Mouse (Mus musculus) midbrain, embryonic 14.5 days (tissue): Measurements from ENCODE around the gene Hoxd13. TPM values are rescaled to one million over a fixed set of nuclear protein-coding genes. Genes with fewer than 3 reads are reported as not detected.

Experiments used
- ATAC-seq: fragments of 200-750 bp; cut with Nextera tagmentation; 2 replicates; pipeline ENCODE4 v1.8.0; 2017; ENCODE audit warnings: moderate number of reproducible peaks, moderate library complexity; ENCODE audit not compliant: low FRiP score, low TSS enrichment
- DNase-seq: peaks from one replicate; pipeline ENCODE4 v3.0.0-alpha.2; 2015
- H3K27ac ChIP-seq: fragments of 300-500 bp; sonication (generic); replicated peaks from 2 replicates; pipeline ENCODE4 v1.5.1; 2014; ENCODE audit warnings: mild to moderate bottlenecking, low read depth, low read length, moderate library complexity
- H3K27me3 ChIP-seq: fragments of 300-500 bp; sonication (generic); 2 replicates; pipeline ENCODE4 v1.6.1; 2014; ENCODE audit warnings: low read length, control low read depth, mixed read lengths; ENCODE audit not compliant: control insufficient read depth, insufficient read depth
- H3K36me3 ChIP-seq: fragments of 300-500 bp; sonication (generic); 2 replicates; pipeline ENCODE4 v1.6.1; 2014; ENCODE audit warnings: low read length, control low read depth; ENCODE audit not compliant: control insufficient read depth, insufficient read depth
- H3K4me1 ChIP-seq: fragments of 300-500 bp; sonication (generic); 2 replicates; pipeline ENCODE4 v1.6.1; 2014; ENCODE audit warnings: mild to moderate bottlenecking, antibody characterized with exemption, low read length, control low read depth; ENCODE audit not compliant: control insufficient read depth, insufficient read depth
- H3K4me2 ChIP-seq: fragments of 300-500 bp; sonication (generic); 2 replicates; pipeline ENCODE4 v1.6.1; 2014; ENCODE audit warnings: mild to moderate bottlenecking, low read length, moderate library complexity
- H3K4me3 ChIP-seq: fragments of 300-500 bp; sonication (generic); replicated peaks from 2 replicates; pipeline ENCODE4 v1.5.1; 2014; ENCODE audit warnings: low read depth, low read length
- H3K9ac ChIP-seq: fragments of 300-500 bp; sonication (generic); replicated peaks from 2 replicates; pipeline ENCODE4 v1.6.1; 2014; ENCODE audit warnings: mild to moderate bottlenecking, low read length, moderate library complexity
- H3K9me3 ChIP-seq: fragments of 300-500 bp; sonication (generic); 2 replicates; pipeline ENCODE4 v1.6.1; 2016; ENCODE audit warnings: low read length, control low read depth, mixed read lengths; ENCODE audit not compliant: control insufficient read depth
- WGBS: fragments of 180-500 bp; shearing (Covaris S2); extraction: QIAGEN DNeasy Blood & Tissue Kit; methylation state at CpG from one replicate; pipeline ENCODE4 v1.1.7; 2014; 5-methylcytosine and 5-hydroxymethylcytosine counted together
- polyA plus RNA-seq: library from polyadenylated mRNA; unstranded; fragments of >200 nt; fragmentation: Nextera tagmentation; extraction: Ambion mirVana; gene quantifications from 2 replicates; pipeline ENCODE4 v1.2.1, GENCODE M21; 2014

Hoxd13 gene
- polyA plus RNA-seq, 1 experiment from 2014 or later: 0.11 TPM

- Histone ChIP-seq H3K27ac (no peak overlapping the region), H3K4me3 (no peak overlapping the region), H3K27me3 (peaks cover 99% of the 10 kb centered on the region), H3K9me3 (no peaks in the 10 kb centered on the region), H3K4me1 (0 out of 2 replicates have a peak, but pooled peaks cover 4% of the 10 kb centered on the region), H3K9ac (no peak overlapping the region), H3K36me3 (no peaks in the 10 kb centered on the region), H3K4me2 (no peak overlapping the region)
- ATAC-seq: no peak
- WGBS: 2% methylated on average over 21 of the region's 21 CpGs
- DNase-seq: no peak
Measured at GRCm38 (mm10) chr2:74680561-74681398, 12.7 kb downstream of the Hoxd13 start.

GRCm38 (mm10) chr2:74681594-74682531 lies 13.8 kb downstream of the Hoxd13 start:
- ATAC-seq: 0 out of 2 replicates have a peak, but pooled peaks have one; percentile 14

GRCm38 (mm10) chr2:74682796-74683195 lies 14.7 kb downstream of the Hoxd13 start:
- DNase-seq (no peak), ATAC-seq (no peak)
- H3K27ac ChIP-seq: no peak overlapping the region
- 0 out of 2 replicates have a peak overlapping the region, but pooled peaks have one; percentile 8 for H3K4me3 ChIP-seq
- H3K9me3 ChIP-seq: no peaks in the 10 kb centered on the region
- H3K4me1 ChIP-seq: 0 out of 2 replicates have a peak, but pooled peaks cover 4% of the 10 kb centered on the region
- H3K4me2 ChIP-seq: no peak overlapping the region
- H3K36me3 ChIP-seq: no peaks in the 10 kb centered on the region
- H3K27me3 ChIP-seq: peaks cover 98% of the 10 kb centered on the region
- H3K9ac ChIP-seq: no peak overlapping the region
- under 1% methylated on average over 49 of the region's 51 CpGs for WGBS

More at GRCm38 (mm10) chr2:74681594-74682531, 13.8 kb downstream of the Hoxd13 start:
- Histone ChIP-seq H3K9ac (no peak overlapping the region), H3K27ac (no peak overlapping the region), H3K27me3 (peaks cover 98% of the 10 kb centered on the region), H3K9me3 (no peaks in the 10 kb centered on the region), H3K36me3 (no peaks in the 10 kb centered on the region), H3K4me2 (no peak overlapping the region), H3K4me1 (0 out of 2 replicates have a peak, but pooled peaks cover 4% of the 10 kb centered on the region), H3K4me3 (peak overlapping the region; percentile 8; the same call in 1 of the 2 replicates)
- DNase-seq: no peak
- WGBS: 1% methylated on average over 75 of the region's 78 CpGs

DNA sequence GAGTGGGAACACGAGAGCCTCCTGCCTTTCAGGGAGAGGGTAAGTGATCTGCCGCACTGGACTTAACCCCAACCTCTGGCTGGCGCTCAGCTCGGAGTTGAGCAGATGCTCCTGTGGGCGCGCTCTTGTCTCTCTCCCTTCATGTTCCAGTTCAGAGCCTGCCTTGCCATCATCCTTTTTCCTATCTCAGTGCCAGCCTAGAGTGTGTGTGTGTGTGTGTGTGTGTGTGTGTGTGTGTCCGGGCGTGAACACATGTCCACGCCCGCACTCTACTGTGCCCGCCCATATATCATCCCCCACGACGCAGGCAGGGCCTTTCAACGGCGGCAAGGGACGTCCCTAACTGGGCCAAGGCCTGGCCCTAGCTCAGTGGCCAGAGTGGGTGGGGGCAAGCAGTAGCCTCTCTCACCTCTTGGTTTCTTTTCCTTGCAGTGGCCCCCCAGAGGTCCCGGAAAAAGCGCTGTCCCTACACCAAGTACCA lies 15.4 kb downstream of the Hoxd13 start:
- Histone ChIP-seq H3K4me3 (no peak overlapping the region), H3K27me3 (peaks cover 98% of the 10 kb centered on the region), H3K27ac (no peak overlapping the region), H3K4me2 (no peak overlapping the region), H3K4me1 (0 out of 2 replicates have a peak, but pooled peaks cover 4% of the 10 kb centered on the region), H3K9me3 (no peaks in the 10 kb centered on the region), H3K9ac (no peak overlapping the region), H3K36me3 (no peaks in the 10 kb centered on the region)
- no peak for ATAC-seq
- DNase-seq: no peak
- 1% methylated on average over 18 of the region's 18 CpGs for WGBS

- 0 out of 2 replicates have a peak, but pooled peaks cover 4% of the 10 kb centered on the region for H3K4me1 ChIP-seq
- no peaks in the 10 kb centered on the region for H3K9me3 ChIP-seq
- H3K9ac ChIP-seq: no peak overlapping the region
- no peak overlapping the region for H3K27ac ChIP-seq
- under 1% methylated on average over 12 of the region's 12 CpGs for WGBS
- DNase-seq: no peak
- no peaks in the 10 kb centered on the region for H3K36me3 ChIP-seq
- ATAC-seq: no peak
- no peak overlapping the region for H3K4me2 ChIP-seq
- no peak overlapping the region for H3K4me3 ChIP-seq
- peaks cover 98% of the 10 kb centered on the region for H3K27me3 ChIP-seq
Measured at GRCm38 (mm10) chr2:74684106-74684505, 16.0 kb downstream of the Hoxd13 start.

- no peak for ATAC-seq
- Histone ChIP-seq H3K4me1 (0 out of 2 replicates have a peak, but pooled peaks cover 4% of the 10 kb centered on the region), H3K36me3 (no peaks in the 10 kb centered on the region), H3K9ac (no peak overlapping the region), H3K4me3 (no peak overlapping the region), H3K27ac (no peak overlapping the region), H3K9me3 (no peaks in the 10 kb centered on the region), H3K4me2 (no peak overlapping the region), H3K27me3 (peaks cover 98% of the 10 kb centered on the region)
- 15% methylated on average over 4 of the region's 4 CpGs for whole genome bisulfite sequencing
- DNase-seq: no peak
Measured at GRCm38 (mm10) chr2:74685059-74685603, 17.0 kb downstream of the Hoxd13 start.

DNA sequence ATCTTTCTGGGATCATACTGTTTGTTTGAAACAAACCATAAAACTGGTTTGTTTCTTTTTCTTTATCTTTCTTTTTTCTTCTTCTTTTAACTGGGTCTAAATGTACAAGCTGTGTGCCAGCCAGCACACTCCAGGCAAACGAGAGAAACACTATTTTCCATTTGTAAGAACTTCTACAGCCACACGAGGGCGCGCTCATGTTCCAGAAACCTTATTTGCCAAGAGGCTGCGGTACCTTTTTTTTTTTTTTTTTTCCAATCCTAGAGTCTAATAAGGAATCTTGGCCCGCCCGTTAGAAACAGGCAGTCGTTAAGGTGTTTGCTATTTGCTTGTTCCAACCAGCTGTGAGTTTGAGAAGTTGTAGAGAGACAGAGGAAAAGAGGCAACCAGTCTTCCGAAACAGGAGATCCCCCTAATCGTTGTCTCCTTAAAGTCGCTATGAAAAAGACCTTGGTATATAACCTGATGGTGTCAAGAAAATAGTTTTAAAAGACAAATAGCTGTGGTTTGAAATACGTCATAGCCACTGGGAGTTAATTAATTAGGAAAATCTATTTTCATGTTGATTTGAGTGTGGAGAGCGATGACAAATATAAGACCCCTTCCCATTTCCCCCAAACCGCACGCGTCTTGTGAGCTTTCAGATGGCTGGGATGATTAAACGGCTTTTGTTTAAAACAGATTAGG lies 18.3 kb downstream of the Hoxd13 start:
- H3K9me3 ChIP-seq: no peaks in the 10 kb centered on the region; the same call in 1 of the 2 replicates
- H3K4me2 ChIP-seq: no peak overlapping the region
- 5% methylated on average over 17 of the region's 17 CpGs for WGBS
- DNase-seq (peak; percentile 88), ATAC-seq (no peak)
- no peaks in the 10 kb centered on the region for H3K36me3 ChIP-seq
- H3K4me3 ChIP-seq: no peak overlapping the region
- H3K4me1 ChIP-seq: 0 out of 2 replicates have a peak, but pooled peaks cover 4% of the 10 kb centered on the region
- H3K9ac ChIP-seq: no peak overlapping the region
- peaks cover 95% of the 10 kb centered on the region for H3K27me3 ChIP-seq
- no peak overlapping the region for H3K27ac ChIP-seq
